Mouse (Mus musculus) thymus, adult 2 months (tissue): Measurements from ENCODE around the gene Gfy.

Experiments used
- CTCF ChIP-seq: fragments of 200-500 bp; IDR thresholded peaks from 2 replicates; pipeline ENCODE4 v1.5.1; 2012; ENCODE audit warnings: mild to moderate bottlenecking, control low read depth, low read length, moderate library complexity, borderline replicate concordance; ENCODE audit not compliant: control insufficient read depth, poor library complexity, insufficient read depth; ENCODE audit errors: extremely low read depth
- POLR2A ChIP-seq: fragments of 200-500 bp; IDR thresholded peaks from 2 replicates; pipeline ENCODE4 v1.6.1; 2012; ENCODE audit warnings: mild to moderate bottlenecking, low read length, control low read depth, moderate library complexity; ENCODE audit not compliant: control insufficient read depth, poor library complexity, insufficient read depth; ENCODE audit errors: extremely low read depth

GRCm38 (mm10) chr7:45195341-45196175, 16.2 kb upstream of the Gfy start:
- TF ChIP-seq POLR2A (no peak), CTCF (no peak)
